Mouse (Mus musculus) heart, embryonic 12.5 days (tissue): ENCODE data around the gene Sec61g. TPM values are rescaled to one million over a fixed set of nuclear protein-coding genes. Genes with fewer than 3 reads are reported as not detected.
"Not testable (repeated sequence)": the region's sequence is repeated elsewhere in the genome, so short reads cannot be mapped to it uniquely, and the experiment has no call there.

ENCODE experiments used
- ATAC-seq: fragments of 200-750 bp; cut with Nextera tagmentation; 2 replicates; pipeline ENCODE4 v1.8.0; 2017; ENCODE audit warnings: moderate TSS enrichment, moderate library complexity; ENCODE audit not compliant: insufficient number of reproducible peaks, low FRiP score
- H3K27ac ChIP-seq: fragments of 300-500 bp; sonication (generic); 2 replicates; pipeline ENCODE4 v1.5.1; 2016; ENCODE audit warnings: mild to moderate bottlenecking, moderate library complexity; ENCODE audit not compliant: poor library complexity, severe bottlenecking
- H3K27me3 ChIP-seq: fragments of 300-500 bp; sonication (generic); replicated peaks from 2 replicates; pipeline ENCODE4 v1.6.1; 2016; ENCODE audit warnings: mild to moderate bottlenecking, moderate library complexity
- H3K36me3 ChIP-seq: fragments of 300-500 bp; sonication (generic); 2 replicates; pipeline ENCODE4 v1.6.1; 2016; ENCODE audit warnings: mild to moderate bottlenecking, moderate library complexity
- H3K4me1 ChIP-seq: fragments of 300-500 bp; sonication (generic); replicated peaks from 2 replicates; pipeline ENCODE4 v1.6.1; 2016; ENCODE audit warnings: mild to moderate bottlenecking
- H3K4me2 ChIP-seq: fragments of 300-500 bp; sonication (generic); 2 replicates; pipeline ENCODE4 v1.6.1; 2016; ENCODE audit warnings: mild to moderate bottlenecking, moderate library complexity
- H3K4me3 ChIP-seq: fragments of 300-500 bp; sonication (generic); 2 replicates; pipeline ENCODE4 v1.5.1; 2016; ENCODE audit warnings: mild to moderate bottlenecking
- H3K9ac ChIP-seq: fragments of 300-500 bp; sonication (generic); 2 replicates; pipeline ENCODE4 v1.6.1; 2016; ENCODE audit warnings: mild to moderate bottlenecking, moderate library complexity
- H3K9me3 ChIP-seq: fragments of 300-500 bp; sonication (generic); replicated peaks from 2 replicates; pipeline ENCODE4 v1.6.1; 2016; ENCODE audit warnings: mild to moderate bottlenecking, moderate library complexity
- WGBS: fragments of 180-500 bp; shearing (Covaris S2); methylation state at CpG from one replicate; pipeline ENCODE4 v1.1.7; 2016; 5-methylcytosine and 5-hydroxymethylcytosine counted together
- polyA plus RNA-seq: library from polyadenylated mRNA; unstranded; fragments of >200 nt; fragmentation: Nextera tagmentation; extraction: Ambion mirVana; gene quantifications from 2 replicates; pipeline ENCODE4 v1.2.1, GENCODE M21; 2016

Gene Sec61g
- polyA plus RNA-seq, 1 experiment from 2014 or later = 31.6 TPM

DNA sequence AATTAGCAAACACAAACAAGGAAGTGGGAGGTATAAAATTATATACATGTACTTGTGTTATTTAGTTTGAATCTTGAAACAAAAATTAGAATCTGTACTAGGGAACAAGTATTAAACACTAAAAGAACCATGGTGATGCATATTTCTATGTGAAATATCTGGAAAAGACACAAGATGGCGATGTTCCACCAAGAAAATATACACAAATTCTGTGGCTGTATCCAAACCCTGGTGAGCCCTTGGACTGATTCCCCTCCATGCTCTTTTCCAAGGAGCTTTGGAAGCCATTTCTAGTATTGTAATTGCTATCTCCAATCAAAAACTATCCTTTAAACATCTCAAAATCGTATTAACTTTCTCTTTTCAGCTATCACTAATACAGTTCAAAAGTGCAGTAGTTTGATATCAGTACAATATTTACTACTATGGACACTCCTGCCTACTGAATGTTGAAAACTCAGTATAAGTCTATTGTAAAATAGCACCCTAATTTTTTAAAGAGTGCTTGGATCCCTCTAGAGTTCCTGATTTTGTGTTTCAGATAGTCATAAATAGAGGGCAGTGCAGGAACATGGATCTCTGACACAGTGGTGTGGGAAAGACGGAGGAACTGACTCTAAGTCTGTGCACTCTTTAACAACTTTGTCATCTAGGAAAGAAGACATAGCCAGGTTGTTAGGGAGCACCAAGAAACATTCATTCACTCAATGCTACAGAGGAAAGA lies 16.8 kb upstream of the Sec61g start:
- no peaks in the 10 kb centered on the region for H3K27me3 ChIP-seq
- no peaks in the 10 kb centered on the region for H3K36me3 ChIP-seq
- no peak overlapping the region for H3K4me3 ChIP-seq
- no peak overlapping the region for H3K4me2 ChIP-seq
- no peaks in the 10 kb centered on the region for H3K4me1 ChIP-seq
- ATAC-seq = no peak
- 0 out of 2 replicates have a peak, but pooled peaks cover 2% of the 10 kb centered on the region for H3K9me3 ChIP-seq
- no peak overlapping the region for H3K27ac ChIP-seq
- 39% methylated on average over 3 of the region's 3 CpGs for WGBS
- no peak overlapping the region for H3K9ac ChIP-seq

DNA sequence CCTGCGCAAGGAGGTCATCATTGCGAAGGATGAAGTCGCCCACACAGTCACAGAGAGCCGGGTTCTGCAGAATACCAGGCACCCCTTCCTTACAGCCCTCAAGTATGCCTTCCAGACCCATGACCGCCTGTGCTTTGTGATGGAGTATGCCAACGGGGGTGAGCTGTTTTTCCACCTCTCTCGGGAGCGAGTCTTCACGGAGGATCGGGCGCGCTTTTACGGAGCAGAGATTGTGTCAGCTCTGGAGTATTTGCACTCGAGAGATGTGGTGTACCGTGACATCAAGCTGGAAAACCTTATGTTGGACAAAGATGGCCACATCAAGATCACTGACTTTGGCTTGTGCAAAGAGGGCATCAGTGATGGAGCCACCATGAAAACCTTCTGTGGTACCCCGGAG lies 6.8 kb upstream of the Sec61g start:
- H3K4me2 ChIP-seq, H3K27me3 ChIP-seq, H3K27ac ChIP-seq, ATAC-seq, H3K9me3 ChIP-seq, H3K36me3 ChIP-seq, H3K4me3 ChIP-seq, H3K4me1 ChIP-seq, H3K9ac ChIP-seq: not testable (repeated sequence)
- WGBS = 89% methylated on average over 16 of the region's 16 CpGs

DNA sequence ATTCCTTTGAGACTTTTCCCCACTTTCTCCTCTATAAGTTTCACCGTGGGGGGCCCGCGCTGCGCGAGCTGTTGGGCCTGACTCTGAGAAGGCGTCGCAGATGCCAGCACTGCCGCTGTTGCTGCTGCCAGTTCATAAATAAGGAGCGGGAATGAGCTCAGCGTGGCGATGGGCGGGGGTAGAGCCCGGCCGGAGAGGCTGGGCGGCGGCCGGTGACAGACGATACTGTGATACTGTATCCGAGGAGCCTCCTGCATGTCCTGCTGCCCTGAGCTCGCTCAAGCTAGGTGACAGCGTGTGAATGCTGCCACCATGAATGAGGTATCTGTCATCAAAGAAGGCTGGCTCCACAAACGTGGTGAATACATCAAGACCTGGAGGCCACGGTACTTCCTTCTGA lies 5.9 kb upstream of the Sec61g start:
- H3K4me1 ChIP-seq, H3K9ac ChIP-seq, H3K9me3 ChIP-seq, H3K36me3 ChIP-seq, H3K27ac ChIP-seq, H3K27me3 ChIP-seq, H3K4me3 ChIP-seq: not testable (repeated sequence)
- WGBS = 39% methylated on average over 23 of the region's 23 CpGs
- H3K4me2 ChIP-seq = peak overlapping the region; percentile 26; the same call in 1 of the 2 replicates
- peak; percentile 77 for ATAC-seq

DNA sequence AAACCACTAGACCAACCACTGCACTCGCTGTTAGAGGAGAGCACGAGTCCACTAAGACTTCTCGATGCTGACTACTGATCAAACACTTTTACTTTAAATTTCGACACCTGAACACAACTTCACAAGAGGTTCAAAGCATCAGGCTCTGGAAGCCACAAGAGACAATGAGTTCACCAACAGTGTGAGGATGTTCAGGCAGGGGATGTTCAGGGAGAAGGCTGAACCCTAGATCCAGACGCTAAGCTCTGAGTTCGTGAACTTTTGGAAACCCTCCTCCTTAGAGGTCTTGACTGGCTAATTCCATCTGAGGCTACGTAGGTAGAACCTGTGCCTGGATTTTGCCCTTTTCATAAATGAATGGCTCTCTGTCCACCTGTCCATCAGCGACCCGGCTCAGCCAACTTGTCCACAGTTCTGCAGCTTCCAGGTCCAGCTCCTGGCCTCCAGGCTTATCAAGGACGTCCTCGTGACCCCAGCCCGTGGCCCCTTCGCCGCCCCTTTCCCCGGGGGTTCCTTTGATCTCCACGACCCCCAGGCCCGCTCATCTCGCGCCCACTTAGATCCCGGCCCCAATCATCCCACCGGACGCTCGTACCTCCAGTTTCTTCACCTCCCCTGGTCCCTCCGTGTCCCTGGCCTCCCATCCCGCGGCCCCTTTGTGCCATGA lies 766 bp downstream of the Sec61g start:
- Histone ChIP-seq H3K4me2 (peak overlapping the region; percentile 87), H3K27ac (peak overlapping the region; percentile 95), H3K4me3 (peak overlapping the region; percentile 96), H3K9ac (peak overlapping the region; percentile 98), H3K9me3 (no peaks in the 10 kb centered on the region), H3K27me3 (no peaks in the 10 kb centered on the region), H3K4me1 (peaks cover 3% of the 10 kb centered on the region; the same call in 1 of the 2 replicates), H3K36me3 (peaks cover 22% of the 10 kb centered on the region)
- WGBS = 3% methylated on average over 26 of the region's 26 CpGs
- ATAC-seq = peak; percentile 56

DNA sequence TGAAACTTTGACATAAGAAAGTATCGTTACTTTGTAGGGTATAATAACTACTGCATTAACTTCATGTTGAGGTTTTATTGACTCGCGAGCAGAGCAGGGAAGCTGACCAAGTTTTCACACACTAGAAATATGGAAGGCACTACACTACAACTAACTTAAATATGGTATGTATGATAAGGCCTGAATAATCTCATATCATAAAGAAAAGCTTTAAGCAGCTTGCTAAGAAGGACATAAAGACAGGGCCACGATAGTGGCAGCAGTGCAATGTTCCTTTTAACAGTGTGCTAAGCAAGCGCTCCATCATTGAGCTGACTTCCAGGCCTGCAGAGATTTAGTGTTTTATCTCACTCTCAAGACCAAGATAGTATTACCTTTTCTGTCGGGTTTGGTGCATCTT lies 2.3 kb downstream of the Sec61g start:
- Histone ChIP-seq H3K36me3 (peaks cover 26% of the 10 kb centered on the region), H3K4me2 (no peak overlapping the region), H3K9ac (no peak overlapping the region), H3K27me3 (no peaks in the 10 kb centered on the region), H3K4me1 (peaks cover 3% of the 10 kb centered on the region; the same call in 1 of the 2 replicates), H3K4me3 (peak overlapping the region; percentile 3; the same call in 1 of the 2 replicates), H3K27ac (no peak overlapping the region), H3K9me3 (no peaks in the 10 kb centered on the region)
- 93% methylated on average over 6 of the region's 6 CpGs for WGBS
- no peak for ATAC-seq

DNA sequence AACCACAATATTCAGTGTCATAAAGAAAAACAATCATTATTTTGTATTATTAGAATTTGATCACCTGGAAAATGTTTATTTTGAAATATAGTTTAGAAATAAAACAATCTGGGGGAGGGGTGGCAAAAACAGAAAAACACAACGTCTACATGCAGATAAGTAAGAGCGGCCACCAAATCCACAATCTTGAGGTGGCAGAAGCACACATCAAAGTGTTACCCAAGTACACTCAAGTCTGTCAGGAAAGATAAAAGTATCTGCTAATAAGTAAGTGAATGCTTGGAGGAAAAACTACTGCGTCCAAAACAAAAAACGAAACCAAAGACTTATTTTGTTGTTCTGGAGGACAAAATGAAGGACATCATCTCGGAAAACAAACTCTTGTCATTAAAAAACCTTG lies 5.1 kb downstream of the Sec61g start:
- peaks cover 3% of the 10 kb centered on the region; the same call in 1 of the 2 replicates for H3K4me1 ChIP-seq
- peak; percentile 72 for ATAC-seq
- H3K9ac ChIP-seq = no peak overlapping the region
- H3K27me3 ChIP-seq = no peaks in the 10 kb centered on the region
- peaks cover 35% of the 10 kb centered on the region for H3K36me3 ChIP-seq
- H3K27ac ChIP-seq = no peak overlapping the region; the same call in 1 of the 2 replicates
- H3K4me2 ChIP-seq = no peak overlapping the region
- WGBS = 70% methylated on average over 5 of the region's 5 CpGs
- H3K4me3 ChIP-seq = no peak overlapping the region
- no peaks in the 10 kb centered on the region for H3K9me3 ChIP-seq

DNA sequence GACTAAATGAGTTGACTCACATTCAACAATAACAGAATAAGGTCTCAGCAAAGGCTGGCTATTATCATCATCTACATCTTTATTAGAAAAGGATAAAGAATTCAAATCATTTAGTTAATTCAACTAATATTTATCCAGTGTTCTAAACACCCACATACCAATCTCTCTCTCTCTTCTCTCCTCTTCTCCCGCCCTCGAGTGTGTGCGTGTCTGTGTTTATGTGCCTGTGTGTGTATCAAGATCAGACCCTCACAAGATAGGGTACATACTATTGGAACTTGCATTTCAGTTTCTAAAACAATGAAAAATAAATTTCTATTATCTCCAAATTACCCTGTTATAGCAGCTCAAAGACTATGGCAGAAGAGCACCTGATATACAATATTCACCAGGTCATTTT lies 5.5 kb downstream of the Sec61g start:
- no peaks in the 10 kb centered on the region for H3K27me3 ChIP-seq
- H3K27ac ChIP-seq = no peak overlapping the region
- H3K9me3 ChIP-seq = no peaks in the 10 kb centered on the region
- no peak overlapping the region for H3K9ac ChIP-seq
- H3K4me3 ChIP-seq = no peak overlapping the region
- peaks cover 3% of the 10 kb centered on the region; the same call in 1 of the 2 replicates for H3K4me1 ChIP-seq
- no peak overlapping the region for H3K4me2 ChIP-seq
- peaks cover 35% of the 10 kb centered on the region for H3K36me3 ChIP-seq
- 87% methylated on average over 3 of the region's 3 CpGs for WGBS
- ATAC-seq = peak; percentile 69; the same call in 1 of the 2 replicates

DNA sequence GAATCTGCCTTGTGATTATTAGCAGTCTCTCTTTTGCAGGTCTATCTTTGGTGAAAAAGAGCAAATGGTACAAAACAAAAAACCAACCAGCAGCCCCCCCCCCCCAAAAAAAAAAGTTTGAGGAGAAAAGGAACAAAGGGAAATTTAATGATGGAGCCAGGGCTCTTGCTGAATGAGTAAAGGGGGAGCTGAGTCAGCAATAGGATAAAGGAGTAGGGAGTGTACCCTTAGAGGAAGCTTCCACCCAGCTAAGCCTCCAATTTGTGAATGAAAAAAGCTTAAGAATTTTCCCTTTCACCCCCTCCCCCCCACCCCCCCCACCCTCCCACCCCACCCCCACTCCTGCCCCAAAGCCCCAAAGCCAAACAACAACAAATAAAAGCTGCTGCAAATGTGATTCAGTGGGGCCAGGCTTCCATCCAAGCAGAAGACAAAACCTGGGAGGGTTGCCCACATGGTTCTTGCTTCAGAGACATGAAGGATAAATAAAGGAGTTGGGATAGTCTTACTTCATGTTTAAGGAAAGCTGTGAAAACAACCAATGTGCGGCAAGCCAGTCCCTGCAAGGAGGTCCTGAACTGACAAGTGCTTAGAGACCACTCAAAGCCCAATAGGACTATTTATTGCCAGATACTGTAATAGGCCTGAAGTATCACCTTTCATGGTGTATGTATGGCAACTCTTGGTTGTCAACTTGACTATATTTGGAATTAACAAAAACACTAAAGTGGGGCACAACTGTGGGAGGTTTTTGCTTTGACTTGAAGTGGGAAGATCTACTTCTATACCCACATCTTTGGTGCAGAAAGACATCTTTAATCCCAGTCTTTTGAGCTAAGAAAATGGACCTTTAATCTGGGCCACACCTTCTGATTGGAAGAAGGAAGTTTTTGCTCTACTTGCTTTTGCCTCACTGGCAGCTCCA lies 9.3 kb downstream of the Sec61g start:
- 51% methylated on average over 1 of the region's 1 CpGs for WGBS
- Histone ChIP-seq H3K4me1 (no peaks in the 10 kb centered on the region), H3K4me2 (no peak overlapping the region), H3K27me3 (no peaks in the 10 kb centered on the region), H3K27ac (no peak overlapping the region), H3K36me3 (peaks cover 20% of the 10 kb centered on the region), H3K9ac (no peak overlapping the region), H3K4me3 (no peak overlapping the region), H3K9me3 (no peaks in the 10 kb centered on the region)
- ATAC-seq = no peak

Other genes starting within 250 kb of the Sec61g start
- 2.4 and 2.6 TPM in 2 replicates for gene Egfr, start 243.7 kb upstream of the Sec61g start, polyA plus RNA-seq